Mouse (Mus musculus) neural tube, embryonic 12.5 days (tissue): ENCODE data around the gene C130050O18Rik. TPM values are rescaled to one million over a fixed set of nuclear protein-coding genes. Genes with fewer than 3 reads are reported as not detected.

ENCODE experiments used
- ATAC-seq: fragments of 200-750 bp; cut with Nextera tagmentation; 2 replicates; pipeline ENCODE4 v1.8.0; 2017; ENCODE audit warnings: low read depth, mild to moderate bottlenecking, moderate TSS enrichment, moderate library complexity; ENCODE audit not compliant: low FRiP score
- H3K27ac ChIP-seq: fragments of 300-500 bp; sonication (generic); 2 replicates; pipeline ENCODE4 v1.5.1; 2016
- H3K27me3 ChIP-seq: fragments of 300-500 bp; sonication (generic); replicated peaks from 2 replicates; pipeline ENCODE4 v1.6.1; 2016; ENCODE audit warnings: mild to moderate bottlenecking
- H3K36me3 ChIP-seq: fragments of 300-500 bp; sonication (generic); 2 replicates; pipeline ENCODE4 v1.6.1; 2016; ENCODE audit warnings: mild to moderate bottlenecking
- H3K4me1 ChIP-seq: fragments of 300-500 bp; sonication (generic); 2 replicates; pipeline ENCODE4 v1.6.1; 2016
- H3K4me2 ChIP-seq: fragments of 300-500 bp; sonication (generic); replicated peaks from 2 replicates; pipeline ENCODE4 v1.6.1; 2016; ENCODE audit warnings: mild to moderate bottlenecking
- H3K4me3 ChIP-seq: fragments of 300-500 bp; sonication (generic); 2 replicates; pipeline ENCODE4 v1.5.1; 2016
- H3K9ac ChIP-seq: fragments of 300-500 bp; sonication (generic); 2 replicates; pipeline ENCODE4 v1.6.1; 2016; ENCODE audit warnings: mild to moderate bottlenecking
- H3K9me3 ChIP-seq: fragments of 300-500 bp; sonication (generic); 2 replicates; pipeline ENCODE4 v1.6.1; 2016; ENCODE audit warnings: mild to moderate bottlenecking
- WGBS: fragments of 180-500 bp; shearing (Covaris S2); methylation state at CpG from one replicate; pipeline ENCODE4 v1.1.7; 2016; 5-methylcytosine and 5-hydroxymethylcytosine counted together
- polyA plus RNA-seq: library from polyadenylated mRNA; unstranded; fragments of >200 nt; fragmentation: Nextera tagmentation; extraction: Ambion mirVana; gene quantifications from 2 replicates; pipeline ENCODE4 v1.2.1, GENCODE M21; 2016

Gene C130050O18Rik
- polyA plus RNA-seq, 1 experiment from 2014 or later: 0.33 TPM

- H3K9ac ChIP-seq: no peak overlapping the region
- no peak overlapping the region for H3K4me2 ChIP-seq
- no peaks in the 10 kb centered on the region for H3K27me3 ChIP-seq
- H3K4me1 ChIP-seq: peaks cover 29% of the 10 kb centered on the region
- no peaks in the 10 kb centered on the region for H3K9me3 ChIP-seq
- H3K27ac ChIP-seq: peak overlapping the region; percentile 71
- WGBS: 29% methylated on average over 2 of the region's 2 CpGs
- no peak overlapping the region for H3K4me3 ChIP-seq
- H3K36me3 ChIP-seq: 0 out of 2 replicates have a peak, but pooled peaks cover 5% of the 10 kb centered on the region
- 0 out of 2 replicates have a peak, but pooled peaks have one; percentile 43 for ATAC-seq
These were observed 13.0 kb downstream of the C130050O18Rik start for GRCm38 (mm10) chr5:139418110-139418509.

GRCm38 (mm10) chr5:139418633-139419032 is 13.6 kb downstream of the C130050O18Rik start:
- WGBS: 3% methylated on average over 3 of the region's 3 CpGs

DNA sequence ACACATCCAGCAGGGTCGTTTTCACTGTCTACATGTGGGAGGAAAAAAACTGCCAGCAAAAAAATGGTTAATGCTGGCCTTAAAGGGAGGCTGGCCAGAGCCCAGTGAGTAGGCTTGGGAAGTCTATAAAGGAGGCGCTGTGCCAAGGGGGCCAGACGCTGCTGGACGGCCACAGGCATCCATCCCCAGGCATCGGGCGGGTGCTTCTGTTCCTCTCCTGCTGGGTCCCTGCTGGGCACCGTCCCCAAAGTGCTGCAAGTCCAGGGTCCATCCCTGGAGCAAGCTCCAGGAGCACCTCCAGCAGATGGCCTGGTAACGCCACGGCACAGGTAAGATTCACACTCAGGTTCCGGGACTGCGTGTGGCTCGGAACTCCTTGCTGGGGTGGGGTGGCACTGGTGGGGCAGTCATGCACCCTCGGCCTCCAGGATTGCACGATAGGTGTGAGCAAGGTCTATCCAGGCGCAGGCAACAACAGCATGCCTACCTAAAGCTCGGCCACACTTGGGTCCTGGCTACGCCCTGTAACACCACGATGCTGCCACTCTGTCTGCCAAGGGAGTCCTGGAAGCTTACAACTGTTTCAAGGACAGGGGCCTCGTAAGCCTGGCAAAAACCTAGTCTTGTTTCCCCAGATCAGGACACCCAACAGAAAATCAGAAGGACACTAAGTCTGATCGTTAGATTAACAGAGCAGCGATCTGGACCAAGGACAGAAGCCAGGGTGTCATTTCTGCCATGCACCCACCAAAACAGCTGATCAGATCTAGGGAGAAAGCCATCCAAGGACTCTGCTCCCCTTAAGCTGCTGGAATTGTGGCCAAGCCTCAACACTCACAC is 18.2 kb downstream of the C130050O18Rik start, which contains the start of gene Gper1:
Gper1 (plus strand) TSS at position 126 of the 840 bp plus-strand sequence.
- no peak for ATAC-seq

More at GRCm38 (mm10) chr5:139418633-139419032, 13.6 kb downstream of the C130050O18Rik start:
- peaks cover 34% of the 10 kb centered on the region for H3K4me1 ChIP-seq
- no peaks in the 10 kb centered on the region for H3K27me3 ChIP-seq
- H3K4me2 ChIP-seq: peak overlapping the region; percentile 28; the same call in 1 of the 2 replicates
- 0 out of 2 replicates have a peak, but pooled peaks cover 5% of the 10 kb centered on the region for H3K36me3 ChIP-seq
- ATAC-seq: peak; percentile 84
- H3K4me3 ChIP-seq: no peak overlapping the region
- no peak overlapping the region for H3K9ac ChIP-seq
- H3K27ac ChIP-seq: peak overlapping the region; percentile 71
- no peaks in the 10 kb centered on the region for H3K9me3 ChIP-seq

DNA sequence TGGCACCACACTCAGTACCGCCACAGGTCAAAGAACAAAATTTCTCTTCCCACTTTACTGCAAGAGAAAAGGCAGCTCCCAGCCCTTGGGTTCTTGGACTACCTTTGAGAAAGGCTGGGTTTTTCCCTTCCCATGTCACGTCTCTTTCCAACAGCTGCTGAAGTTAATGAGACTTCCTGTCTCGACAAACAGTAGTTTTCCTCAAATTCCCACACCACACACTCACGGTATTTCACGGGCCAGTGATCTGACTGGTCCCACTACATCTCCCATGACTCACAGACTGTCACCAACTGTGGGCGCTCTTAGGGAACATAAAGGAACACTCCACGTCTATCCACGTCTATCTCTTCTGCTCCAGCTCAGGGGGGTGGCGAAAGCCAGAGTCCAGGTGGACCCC is 20.1 kb downstream of the C130050O18Rik start:
- Histone ChIP-seq H3K9me3 (no peaks in the 10 kb centered on the region), H3K9ac (no peak overlapping the region), H3K27ac (no peak overlapping the region), H3K4me2 (no peak overlapping the region), H3K4me1 (peaks cover 32% of the 10 kb centered on the region), H3K27me3 (no peaks in the 10 kb centered on the region), H3K36me3 (peaks cover 6% of the 10 kb centered on the region), H3K4me3 (no peak overlapping the region)
- no peak for ATAC-seq
- WGBS: 86% methylated on average over 9 of the region's 9 CpGs

More for the DNA sequence above, 18.2 kb downstream of the C130050O18Rik start, which contains the start of gene Gper1:
- Histone ChIP-seq H3K4me3 (peak within 1 kb of the TSS; percentile 22), H3K36me3 (peaks cover 6% of the 10 kb centered on the region), H3K27ac (no peak within 1 kb of the TSS), H3K4me2 (peak within 1 kb of the TSS; percentile 51), H3K27me3 (no peaks in the 10 kb centered on the region), H3K9ac (peak within 1 kb of the TSS; percentile 48), H3K4me1 (peaks cover 33% of the 10 kb centered on the region), H3K9me3 (no peaks in the 10 kb centered on the region)
- 55% methylated on average over 21 of the region's 21 CpGs for WGBS

- Histone ChIP-seq H3K27ac (no peak overlapping the region), H3K9ac (no peak overlapping the region), H3K9me3 (no peaks in the 10 kb centered on the region), H3K27me3 (no peaks in the 10 kb centered on the region), H3K4me2 (no peak overlapping the region), H3K4me1 (peaks cover 46% of the 10 kb centered on the region), H3K36me3 (peaks cover 6% of the 10 kb centered on the region), H3K4me3 (no peak overlapping the region)
- 81% methylated on average over 9 of the region's 9 CpGs for WGBS
- no peak for ATAC-seq
These were observed 21.9 kb downstream of the C130050O18Rik start for GRCm38 (mm10) chr5:139427001-139427400.

- H3K4me2 ChIP-seq: no peak overlapping the region
- peaks cover 6% of the 10 kb centered on the region for H3K36me3 ChIP-seq
- H3K27ac ChIP-seq: no peak overlapping the region
- H3K9me3 ChIP-seq: no peaks in the 10 kb centered on the region
- no peak overlapping the region for H3K9ac ChIP-seq
- no peak for ATAC-seq
- H3K4me3 ChIP-seq: no peak overlapping the region
- H3K27me3 ChIP-seq: no peaks in the 10 kb centered on the region
- peaks cover 48% of the 10 kb centered on the region for H3K4me1 ChIP-seq
- 87% methylated on average over 9 of the region's 9 CpGs for WGBS
These were observed 22.9 kb downstream of the C130050O18Rik start for GRCm38 (mm10) chr5:139427989-139428388.

DNA sequence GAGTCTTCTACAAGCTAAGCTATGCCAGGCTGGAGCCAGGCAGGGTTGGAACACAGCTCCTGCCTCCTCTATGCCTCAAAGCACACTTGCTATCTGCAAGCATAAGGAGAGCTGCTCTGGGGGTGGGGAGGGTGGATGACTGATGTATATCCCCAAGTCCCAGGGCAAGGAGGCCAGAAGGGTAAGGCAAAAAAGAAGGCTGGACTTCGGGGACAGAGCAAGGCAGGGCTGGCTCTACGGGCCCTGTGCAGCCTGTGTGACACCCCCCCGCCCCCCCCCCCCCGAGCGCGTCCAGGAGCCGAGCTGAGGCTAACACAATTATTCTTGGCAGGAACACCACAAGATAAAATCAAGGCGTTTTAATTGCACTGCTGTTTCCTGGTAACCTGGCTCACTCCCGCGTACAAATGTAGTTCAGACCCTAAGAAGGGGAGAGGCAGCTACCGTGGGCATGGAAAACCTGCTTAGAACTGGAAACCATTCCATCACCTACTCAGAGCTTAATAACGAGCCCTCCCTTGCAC is 24.8 kb downstream of the C130050O18Rik start:
- Histone ChIP-seq H3K27me3 (no peaks in the 10 kb centered on the region), H3K4me2 (no peak overlapping the region), H3K27ac (peak overlapping the region; percentile 7; the same call in 1 of the 2 replicates), H3K4me3 (no peak overlapping the region), H3K9ac (0 out of 2 replicates have a peak overlapping the region, but pooled peaks have one; percentile 3), H3K9me3 (no peaks in the 10 kb centered on the region), H3K36me3 (peaks cover 6% of the 10 kb centered on the region), H3K4me1 (peaks cover 56% of the 10 kb centered on the region)
- ATAC-seq: no peak
- WGBS: 47% methylated on average over 12 of the region's 12 CpGs

- Histone ChIP-seq H3K36me3 (no peaks in the 10 kb centered on the region), H3K4me1 (peaks cover 69% of the 10 kb centered on the region), H3K4me3 (no peak overlapping the region), H3K9me3 (no peaks in the 10 kb centered on the region), H3K27ac (no peak overlapping the region), H3K9ac (no peak overlapping the region), H3K4me2 (no peak overlapping the region), H3K27me3 (no peaks in the 10 kb centered on the region)
- 58% methylated on average over 6 of the region's 6 CpGs for WGBS
- no peak for ATAC-seq
These were observed 27.3 kb downstream of the C130050O18Rik start for GRCm38 (mm10) chr5:139432333-139432732.

GRCm38 (mm10) chr5:139432747-139433508 is 27.8 kb downstream of the C130050O18Rik start:
- Histone ChIP-seq H3K27me3 (no peaks in the 10 kb centered on the region), H3K9me3 (no peaks in the 10 kb centered on the region), H3K4me2 (no peak overlapping the region), H3K9ac (no peak overlapping the region), H3K36me3 (no peaks in the 10 kb centered on the region), H3K4me3 (no peak overlapping the region), H3K27ac (no peak overlapping the region), H3K4me1 (peaks cover 69% of the 10 kb centered on the region)
- 61% methylated on average over 7 of the region's 7 CpGs for WGBS
- ATAC-seq: no peak

DNA sequence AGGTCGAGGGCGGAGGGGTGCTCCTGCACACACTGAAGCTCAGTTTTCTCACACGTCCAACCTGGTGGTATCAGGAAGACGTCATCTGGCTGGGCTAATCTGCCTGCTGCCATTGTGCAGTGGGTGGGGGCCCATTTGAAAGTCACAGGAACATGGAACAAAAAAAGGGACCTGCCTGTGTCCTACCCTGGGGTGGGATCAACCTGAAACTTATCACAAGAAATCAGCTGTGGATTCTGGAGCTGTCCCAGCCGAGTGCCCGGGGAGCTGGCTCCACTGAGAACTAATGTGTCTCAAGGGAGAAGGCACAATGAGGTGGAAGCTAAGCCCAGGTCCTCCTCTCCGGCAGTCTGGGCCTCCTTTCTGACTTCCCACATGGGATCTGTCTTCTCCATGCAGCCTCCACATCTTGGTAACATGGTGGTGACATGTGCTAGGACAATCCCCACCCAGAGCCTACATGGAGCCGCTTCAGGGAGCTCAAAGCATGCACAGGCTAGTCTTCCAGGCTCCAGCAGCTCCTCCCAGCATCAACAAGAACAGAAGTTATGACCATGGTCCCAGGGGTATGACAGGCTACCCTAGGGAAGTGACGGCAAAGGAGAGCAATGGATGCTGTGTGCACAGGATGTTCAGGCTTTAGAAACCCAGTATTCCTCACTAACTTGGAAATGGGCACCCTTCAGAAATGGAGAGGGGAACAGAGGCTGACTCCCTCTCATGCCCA is 28.9 kb downstream of the C130050O18Rik start:
- Histone ChIP-seq H3K4me1 (peaks cover 64% of the 10 kb centered on the region), H3K4me3 (no peak overlapping the region), H3K9ac (no peak overlapping the region), H3K27me3 (no peaks in the 10 kb centered on the region), H3K4me2 (no peak overlapping the region), H3K9me3 (no peaks in the 10 kb centered on the region), H3K36me3 (no peaks in the 10 kb centered on the region), H3K27ac (no peak overlapping the region)
- ATAC-seq: no peak
- WGBS: 78% methylated on average over 9 of the region's 9 CpGs

- no peak overlapping the region; the same call in 1 of the 2 replicates for H3K4me2 ChIP-seq
These were observed 29.9 kb downstream of the C130050O18Rik start for GRCm38 (mm10) chr5:139434940-139435339.

More at GRCm38 (mm10) chr5:139434940-139435339, 29.9 kb downstream of the C130050O18Rik start:
- Histone ChIP-seq H3K36me3 (no peaks in the 10 kb centered on the region), H3K4me1 (peaks cover 54% of the 10 kb centered on the region), H3K9me3 (no peaks in the 10 kb centered on the region), H3K4me3 (no peak overlapping the region), H3K27ac (no peak overlapping the region), H3K27me3 (no peaks in the 10 kb centered on the region), H3K9ac (no peak overlapping the region)
- WGBS: 24% methylated on average over 8 of the region's 8 CpGs
- ATAC-seq: peak; percentile 63
